Mouse (Mus musculus): ENCODE data around the gene Flywch2. TPM values are rescaled to one million over a fixed set of nuclear protein-coding genes. Genes with fewer than 3 reads are reported as not detected.

Gene Flywch2
- polyA plus RNA-seq, 1 experiment from 2014 or later, result 90.2 TPM

- H3K36me3 ChIP-seq (replicated peaks), result peaks cover 44% of the 10 kb centered on the region
- WGBS, result 92% methylated on average over 3 of the region's 3 CpGs
- no peak for ATAC-seq (replicated peaks)
Observed at GRCm38 (mm10) chr17:23807918-23808317, 22.0 kb upstream of the Flywch2 start.

GRCm38 (mm10) chr17:23806867-23807266, 21.0 kb upstream of the Flywch2 start:
- no peak overlapping the region for H3K4me3 ChIP-seq
- WGBS, result 76% methylated on average over 25 of the region's 25 CpGs
- H3K9me3 ChIP-seq, result no peaks in the 10 kb centered on the region
- ATAC-seq (replicated peaks), result no peak
- H3K4me1 ChIP-seq, result peaks cover 41% of the 10 kb centered on the region
- H3K9ac ChIP-seq, result peak overlapping the region; percentile 10; the same call in 1 of the 2 replicates
- peaks cover 36% of the 10 kb centered on the region for H3K36me3 ChIP-seq (replicated peaks)
- H3K27ac ChIP-seq, result no peak overlapping the region
- peak overlapping the region; percentile 72 for H3K4me2 ChIP-seq
- no peaks in the 10 kb centered on the region for H3K27me3 ChIP-seq (replicated peaks)

More at GRCm38 (mm10) chr17:23807918-23808317, 22.0 kb upstream of the Flywch2 start:
- Histone ChIP-seq H3K4me1 (peaks cover 36% of the 10 kb centered on the region), H3K27ac (no peak overlapping the region), H3K9me3 (no peaks in the 10 kb centered on the region), H3K9ac (no peak overlapping the region), H3K27me3 (replicated peaks) (no peaks in the 10 kb centered on the region), H3K4me3 (no peak overlapping the region), H3K4me2 (no peak overlapping the region)

- no peak for ATAC-seq (replicated peaks)
- H3K9me3 ChIP-seq, result no peaks in the 10 kb centered on the region
- peak overlapping the region; percentile 98 for H3K27ac ChIP-seq
- H3K4me3 ChIP-seq, result peak overlapping the region; percentile 96
- H3K9ac ChIP-seq, result peak overlapping the region; percentile 91
- H3K27me3 ChIP-seq (replicated peaks), result no peaks in the 10 kb centered on the region
- H3K36me3 ChIP-seq (replicated peaks), result peaks cover 15% of the 10 kb centered on the region; the same call in 1 of the 2 replicates
- WGBS, result 4% methylated on average over 8 of the region's 8 CpGs
- peaks cover 41% of the 10 kb centered on the region for H3K4me1 ChIP-seq
- peak overlapping the region; percentile 72 for H3K4me2 ChIP-seq
Observed at GRCm38 (mm10) chr17:23804426-23805085, 18.7 kb upstream of the Flywch2 start.

GRCm38 (mm10) chr17:23803366-23804041, 17.6 kb upstream of the Flywch2 start:
- peak overlapping the region; percentile 96 for H3K4me3 ChIP-seq
- peak overlapping the region; percentile 91 for H3K9ac ChIP-seq
- H3K27ac ChIP-seq, result peak overlapping the region; percentile 98
- H3K9me3 ChIP-seq, result no peaks in the 10 kb centered on the region
- no peaks in the 10 kb centered on the region for H3K27me3 ChIP-seq (replicated peaks)
- H3K4me2 ChIP-seq, result peak overlapping the region; percentile 72
- peaks cover 41% of the 10 kb centered on the region for H3K4me1 ChIP-seq
- peak; percentile 70 for ATAC-seq (replicated peaks)
- peaks cover 5% of the 10 kb centered on the region; the same call in 1 of the 2 replicates for H3K36me3 ChIP-seq (replicated peaks)
- 0% methylated on average over 41 of the region's 83 CpGs for WGBS

GRCm38 (mm10) chr17:23802746-23803365, 17.0 kb upstream of the Flywch2 start:
- Histone ChIP-seq H3K9ac (peak overlapping the region; percentile 91), H3K9me3 (no peaks in the 10 kb centered on the region), H3K4me3 (peak overlapping the region; percentile 96), H3K4me1 (peaks cover 41% of the 10 kb centered on the region), H3K27me3 (replicated peaks) (no peaks in the 10 kb centered on the region), H3K36me3 (replicated peaks) (0 out of 2 replicates have a peak, but pooled peaks cover 5% of the 10 kb centered on the region), H3K4me2 (peak overlapping the region; percentile 72), H3K27ac (peak overlapping the region; percentile 98)
- under 1% methylated on average over 60 of the region's 60 CpGs for WGBS
- peak; percentile 98 for ATAC-seq (replicated peaks)

- Histone ChIP-seq H3K36me3 (replicated peaks) (0 out of 2 replicates have a peak, but pooled peaks cover 5% of the 10 kb centered on the region), H3K9me3 (no peaks in the 10 kb centered on the region), H3K4me2 (no peak overlapping the region), H3K27me3 (replicated peaks) (no peaks in the 10 kb centered on the region), H3K4me1 (peaks cover 29% of the 10 kb centered on the region), H3K27ac (no peak overlapping the region), H3K4me3 (no peak overlapping the region), H3K9ac (no peak overlapping the region)
- no peak for ATAC-seq (replicated peaks)
- 93% methylated on average over 10 of the region's 10 CpGs for WGBS
Observed at GRCm38 (mm10) chr17:23801627-23802026, 15.7 kb upstream of the Flywch2 start.

- no peak for ATAC-seq (replicated peaks)
- H3K4me1 ChIP-seq, result peaks cover 6% of the 10 kb centered on the region
- 85% methylated on average over 7 of the region's 7 CpGs for WGBS
- H3K27me3 ChIP-seq (replicated peaks), result no peaks in the 10 kb centered on the region
- no peak overlapping the region for H3K4me3 ChIP-seq
- no peak overlapping the region for H3K9ac ChIP-seq
- H3K4me2 ChIP-seq, result no peak overlapping the region
- H3K36me3 ChIP-seq (replicated peaks), result 0 out of 2 replicates have a peak, but pooled peaks cover 5% of the 10 kb centered on the region
- no peaks in the 10 kb centered on the region for H3K9me3 ChIP-seq
- no peak overlapping the region for H3K27ac ChIP-seq
Observed at GRCm38 (mm10) chr17:23797316-23797715, 11.4 kb upstream of the Flywch2 start.

GRCm38 (mm10) chr17:23795323-23795722, 9.4 kb upstream of the Flywch2 start:
- Histone ChIP-seq H3K9ac (no peak overlapping the region), H3K27ac (no peak overlapping the region), H3K4me2 (no peak overlapping the region), H3K9me3 (no peaks in the 10 kb centered on the region), H3K36me3 (replicated peaks) (0 out of 2 replicates have a peak, but pooled peaks cover 5% of the 10 kb centered on the region), H3K4me1 (peaks cover 24% of the 10 kb centered on the region), H3K4me3 (no peak overlapping the region), H3K27me3 (replicated peaks) (no peaks in the 10 kb centered on the region)
- no peak for ATAC-seq (replicated peaks)
- WGBS, result 94% methylated on average over 8 of the region's 8 CpGs

GRCm38 (mm10) chr17:23791079-23791357, 5.1 kb upstream of the Flywch2 start:
- Histone ChIP-seq H3K4me2 (peak overlapping the region; percentile 65), H3K9me3 (no peaks in the 10 kb centered on the region), H3K9ac (peak overlapping the region; percentile 69), H3K27ac (peak overlapping the region; percentile 95), H3K36me3 (replicated peaks) (no peaks in the 10 kb centered on the region), H3K4me1 (peaks cover 40% of the 10 kb centered on the region), H3K27me3 (replicated peaks) (no peaks in the 10 kb centered on the region), H3K4me3 (peak overlapping the region; percentile 45)
- ATAC-seq (replicated peaks), result no peak
- WGBS, result 46% methylated on average over 2 of the region's 2 CpGs

GRCm38 (mm10) chr17:23790269-23791078, 4.6 kb upstream of the Flywch2 start, which contains the start of gene Srrm2:
Gene Srrm2, plus strand, starts transcription at chr17:23790532.
- ATAC-seq (replicated peaks), result peak; percentile 27
- no peaks in the 10 kb centered on the region for H3K36me3 ChIP-seq (replicated peaks)
- peak within 1 kb of the TSS; percentile 45 for H3K4me3 ChIP-seq
- H3K27ac ChIP-seq, result peak within 1 kb of the TSS; percentile 95
- H3K4me1 ChIP-seq, result peaks cover 41% of the 10 kb centered on the region
- peak within 1 kb of the TSS; percentile 65 for H3K4me2 ChIP-seq
- no peaks in the 10 kb centered on the region for H3K9me3 ChIP-seq
- H3K27me3 ChIP-seq (replicated peaks), result no peaks in the 10 kb centered on the region
- under 1% methylated on average over 29 of the region's 29 CpGs for WGBS
- peak within 1 kb of the TSS; percentile 69 for H3K9ac ChIP-seq

GRCm38 (mm10) chr17:23789749-23790268, 3.9 kb upstream of the Flywch2 start:
- ATAC-seq (replicated peaks), result no peak
- H3K4me1 ChIP-seq, result peaks cover 47% of the 10 kb centered on the region
- peak overlapping the region; percentile 45 for H3K4me3 ChIP-seq
- H3K27ac ChIP-seq, result peak overlapping the region; percentile 95
- H3K9me3 ChIP-seq, result no peaks in the 10 kb centered on the region
- 4% methylated on average over 8 of the region's 8 CpGs for whole genome bisulfite sequencing
- H3K9ac ChIP-seq, result peak overlapping the region; percentile 69
- H3K27me3 ChIP-seq (replicated peaks), result no peaks in the 10 kb centered on the region
- H3K36me3 ChIP-seq (replicated peaks), result no peaks in the 10 kb centered on the region
- peak overlapping the region; percentile 65 for H3K4me2 ChIP-seq
